Mouse (Mus musculus) left cerebral cortex, postnatal 14 days (tissue): ENCODE measurements around the gene Kiss1. TPM values are rescaled to one million over a fixed set of nuclear protein-coding genes. Genes with fewer than 3 reads are reported as not detected.
A peak's percentile ranks its signal among the peaks of the same experiment; 100 is the strongest.

Source experiments
- DNase-seq, 2 experiments: peaks; one replicate each; pipeline ENCODE4 v3.0.0; 2021 to 2022; ENCODE audit warnings: low spot score in 2 of 2, mixed read lengths in 1 of 2
- intact Hi-C: fragments of 180-260 bp; cut with DNase I; formaldehyde crosslinking; loops from one replicate; pipeline ENCODE4 v1.15.1; 2025
- total RNA-seq, 2 experiments: library from RNA; stranded (reverse); gene quantifications; 2 replicates each; pipeline ENCODE4 v1.2.3; 2021

Gene Kiss1
- total RNA-seq, 2 experiments from 2014 or later: 1.8 TPM; not detected in 1

GRCm38 (mm10) chr1:133353371-133353809 lies 31.7 kb downstream of the Kiss1 start:
- DNase-seq: peak; percentile 87
- intact Hi-C loops: loop anchor here (1.0 to 2.0 kb wide), 2 partner anchors 39 to 173 kb away; no protein-coding TSS in a partner anchor

DNA sequence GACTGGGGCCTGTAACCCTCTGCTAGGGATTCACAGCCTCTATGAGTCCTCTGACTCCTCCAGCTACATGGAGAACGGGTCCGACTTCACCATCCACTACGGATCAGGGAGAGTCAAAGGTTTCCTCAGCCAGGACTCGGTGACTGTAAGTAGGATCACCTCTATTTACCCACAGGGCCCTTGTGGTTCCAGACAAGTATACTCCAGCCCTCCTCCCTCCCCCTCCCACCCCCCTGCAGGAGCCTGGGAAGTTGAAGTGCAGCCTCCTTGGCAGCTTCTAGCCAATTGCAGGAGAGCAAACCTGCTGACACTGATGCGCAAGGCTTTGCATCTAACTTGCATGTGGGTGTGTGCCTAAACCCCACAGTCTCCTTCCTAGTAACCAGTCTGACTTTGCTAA lies 33.8 kb downstream of the Kiss1 start:
- no peak for DNase-seq
- intact Hi-C loops: no loop called here

- no peak for DNase-seq
- intact Hi-C loops: no loop called here
These were observed 34.2 kb downstream of the Kiss1 start for GRCm38 (mm10) chr1:133355912-133356311.

DNA sequence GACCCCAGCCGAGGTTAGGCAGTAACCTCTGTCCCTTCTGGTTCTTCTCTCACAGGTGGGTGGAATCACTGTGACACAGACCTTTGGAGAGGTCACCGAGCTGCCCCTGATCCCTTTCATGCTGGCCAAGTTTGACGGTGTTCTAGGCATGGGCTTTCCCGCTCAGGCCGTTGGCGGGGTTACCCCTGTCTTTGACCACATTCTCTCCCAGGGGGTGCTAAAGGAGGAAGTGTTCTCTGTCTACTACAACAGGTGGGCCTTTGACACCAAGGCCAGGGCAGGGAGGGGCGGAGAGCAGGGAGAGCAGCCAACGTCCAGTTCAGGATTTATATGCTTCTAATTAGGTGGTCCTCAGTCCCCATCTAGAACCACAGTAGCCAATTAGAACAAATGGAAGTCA lies 34.7 kb downstream of the Kiss1 start:
- DNase-seq: no peak
- intact Hi-C loops: no loop called here

DNA sequence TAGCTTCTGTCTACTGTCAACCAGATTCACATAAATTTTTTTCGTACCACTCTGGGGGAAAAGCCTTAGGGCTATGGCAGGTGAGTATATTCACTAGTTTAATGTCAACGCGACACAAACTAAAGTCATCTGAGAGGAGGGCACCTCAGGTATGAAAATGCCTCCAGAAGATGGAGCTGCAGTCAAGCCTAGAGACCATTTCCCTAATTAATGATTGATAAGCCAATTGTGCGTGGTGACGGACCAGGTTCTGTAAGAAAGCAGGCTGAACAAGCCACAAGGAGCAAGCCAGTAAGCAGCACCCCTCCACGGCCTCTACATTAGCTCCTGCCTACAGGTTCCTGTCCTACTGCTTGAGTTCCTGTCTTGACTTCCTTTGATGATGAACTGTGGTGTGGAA lies 39.3 kb downstream of the Kiss1 start:
- intact Hi-C loops: no loop called here
- no peak for DNase-seq

DNA sequence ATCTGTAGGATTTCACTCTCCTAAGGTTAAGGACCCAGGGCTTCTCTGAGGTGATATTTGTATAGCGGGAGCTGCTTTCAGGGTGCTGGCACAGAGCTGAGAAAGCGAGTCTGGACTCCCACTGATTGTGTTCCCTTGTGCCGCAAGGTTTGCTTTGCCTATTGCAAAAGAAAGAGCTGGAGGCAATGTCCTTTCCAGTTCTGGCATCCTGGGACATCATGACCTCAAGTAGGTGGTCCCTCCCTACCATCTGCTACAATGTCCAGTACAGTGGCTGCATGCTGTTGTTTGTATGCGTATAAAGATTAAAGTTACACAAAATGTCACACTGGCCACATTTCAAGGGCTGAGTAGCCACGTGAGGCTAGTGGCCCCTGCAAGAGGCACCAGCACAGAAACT lies 40.4 kb downstream of the Kiss1 start:
- intact Hi-C loops: no loop called here
- no peak for DNase-seq

GRCm38 (mm10) chr1:133363276-133364021 lies 41.8 kb downstream of the Kiss1 start, which contains the start of gene Etnk2:
Etnk2 (plus strand) TSS chr1:133363572.
- DNase-seq: peak; percentile 63 to 67
- intact Hi-C loops: no loop called here

GRCm38 (mm10) chr1:133364022-133364630 lies 42.5 kb downstream of the Kiss1 start:
- intact Hi-C loops: no loop called here
- DNase-seq: no peak

DNA sequence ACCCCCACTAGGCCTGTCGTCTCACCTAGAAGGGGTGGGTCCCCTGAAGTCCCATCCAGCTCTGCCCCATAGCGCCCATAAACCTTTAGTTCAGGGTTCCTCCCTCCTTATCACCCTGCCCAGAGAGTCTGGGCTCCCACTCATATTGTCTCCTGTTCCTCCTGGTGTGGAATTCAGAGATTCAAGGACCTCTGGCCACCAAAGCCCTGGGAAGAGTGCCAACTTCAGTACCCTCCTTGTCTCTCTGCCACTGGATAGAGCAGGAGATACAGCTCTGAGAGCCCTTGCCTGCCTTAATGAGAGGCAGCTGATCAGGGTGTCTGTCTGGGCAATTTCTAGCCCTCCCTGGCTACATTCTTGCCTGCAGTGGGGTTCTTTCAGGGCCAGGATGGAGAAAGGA lies 43.2 kb downstream of the Kiss1 start:
- no peak for DNase-seq
- intact Hi-C loops: no loop called here

DNA sequence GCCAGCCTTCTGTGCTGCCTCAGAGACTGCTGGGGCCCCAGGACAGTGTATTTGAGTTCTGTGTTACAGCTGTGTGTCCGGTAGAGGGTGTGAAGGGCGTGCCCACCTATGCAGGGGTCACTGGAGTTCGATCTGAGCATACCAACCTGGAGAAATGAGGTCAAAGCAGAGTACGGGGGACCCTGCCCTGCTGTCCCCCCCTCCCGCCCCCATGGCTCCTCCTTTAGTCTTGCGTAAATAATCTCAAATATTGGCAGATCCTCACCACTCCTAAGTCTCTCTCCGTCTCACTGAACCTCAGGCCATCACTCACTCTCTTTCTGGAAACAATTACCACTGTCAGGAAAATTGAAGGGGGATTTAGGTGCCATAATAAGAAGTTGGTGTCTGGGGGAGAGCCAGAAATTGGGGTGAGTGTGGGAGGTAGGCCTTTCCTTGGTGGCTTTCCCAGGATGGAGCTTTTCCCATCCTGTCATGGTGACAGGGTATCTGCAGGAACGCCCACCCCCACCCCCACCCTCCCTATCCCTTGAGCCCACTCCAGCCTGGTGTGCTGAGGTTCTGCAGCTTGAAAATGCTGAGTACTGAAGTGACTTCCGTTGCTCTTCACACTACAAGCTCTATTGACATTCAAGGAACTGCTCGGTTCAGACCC lies 45.4 kb downstream of the Kiss1 start:
- intact Hi-C loops: no loop called here
- DNase-seq: peak; percentile 48 to 58

DNA sequence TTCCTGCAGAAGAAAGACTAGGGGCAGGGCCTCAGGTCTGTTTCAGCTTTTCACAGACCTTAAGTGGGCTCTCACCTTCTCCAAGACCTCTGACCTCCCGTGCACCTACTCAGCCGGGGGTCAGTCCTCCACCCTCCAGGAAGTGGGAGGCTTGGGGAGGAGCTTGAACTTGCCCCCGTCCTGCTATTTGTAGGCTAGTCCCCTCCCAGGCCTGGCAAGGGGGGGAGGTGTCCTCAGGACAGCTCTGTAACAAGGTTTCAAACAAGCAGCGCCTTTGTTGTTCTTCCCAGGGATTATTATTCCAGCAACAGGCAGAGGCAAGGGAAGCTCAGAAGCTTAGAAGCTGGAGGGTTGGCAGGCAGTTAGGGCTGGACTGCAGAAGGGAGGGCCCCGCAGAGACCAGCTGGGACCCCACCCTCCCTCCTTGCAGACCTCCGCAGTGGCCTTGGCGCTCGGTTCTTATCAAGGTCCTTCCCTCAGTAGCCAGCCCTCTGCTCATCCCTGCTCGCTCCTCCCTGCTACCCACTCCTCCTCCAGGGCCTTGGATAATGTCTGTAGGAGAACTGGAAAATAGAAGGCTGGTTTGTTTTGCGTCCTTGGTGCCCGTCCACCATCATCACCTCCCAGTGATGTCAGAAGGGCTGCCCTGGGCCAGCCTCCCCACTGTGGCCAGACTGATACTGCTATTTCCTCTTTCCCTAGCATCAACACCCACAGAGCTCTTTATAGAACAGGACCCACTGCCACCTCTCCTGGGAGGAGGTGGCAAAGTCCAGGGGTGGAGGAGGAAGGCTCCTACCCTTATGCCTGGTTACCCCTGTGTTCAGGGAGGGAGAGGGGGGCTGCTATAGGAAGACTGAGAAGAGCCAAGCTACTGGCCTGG lies 46.2 kb downstream of the Kiss1 start:
- peak in 1 of 2 experiments; percentile 52 for DNase-seq
- intact Hi-C loops: no loop called here

DNA sequence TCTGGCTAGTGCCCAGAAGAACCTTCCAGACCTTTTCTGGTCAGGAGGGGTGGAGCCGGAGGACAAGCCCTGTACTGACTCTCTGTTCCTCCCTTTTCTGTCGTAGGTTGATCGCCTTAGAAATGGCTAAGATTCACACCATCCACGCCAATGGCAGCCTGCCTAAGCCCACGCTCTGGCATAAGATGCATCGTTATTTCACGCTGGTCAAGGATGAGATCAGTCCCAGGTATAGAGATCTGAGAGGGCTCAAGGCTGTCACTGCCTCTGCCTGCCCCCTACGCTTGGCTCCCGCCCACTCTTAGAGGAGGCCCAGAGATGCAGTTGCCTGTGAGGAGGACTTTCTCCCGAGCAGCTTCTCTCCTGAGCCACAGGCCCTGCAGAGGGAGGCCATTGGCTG lies 47.0 kb downstream of the Kiss1 start:
- intact Hi-C loops: no loop called here

GRCm38 (mm10) chr1:133370352-133370751 lies 48.7 kb downstream of the Kiss1 start:
- intact Hi-C loops: no loop called here
- DNase-seq: no peak

More for the DNA sequence above, 47.0 kb downstream of the Kiss1 start:
- DNase-seq: peak; percentile 30 to 59

DNA sequence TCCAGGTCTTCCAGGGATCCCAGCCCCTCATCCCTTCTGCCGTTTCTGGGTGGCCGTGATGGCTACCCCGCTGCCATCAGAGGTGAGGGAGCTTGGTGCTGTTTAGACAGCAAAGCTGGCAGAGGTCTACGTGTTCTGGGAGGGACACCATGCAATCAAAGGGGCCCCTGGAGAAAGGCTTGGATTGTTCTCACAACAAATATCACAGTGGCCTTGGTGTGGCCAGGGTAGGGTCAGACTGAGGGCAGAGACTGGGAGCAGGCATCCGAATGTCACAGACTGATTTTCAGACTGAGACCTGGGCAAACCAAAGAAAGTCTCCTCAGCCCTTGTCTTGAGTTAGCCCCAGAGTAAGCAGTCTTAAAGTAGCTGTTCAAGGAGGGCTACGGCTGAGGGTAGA lies 49.8 kb downstream of the Kiss1 start:
- intact Hi-C loops: no loop called here
- DNase-seq: no peak

GRCm38 (mm10) chr1:133372113-133372512 lies 50.4 kb downstream of the Kiss1 start:
- DNase-seq: no peak
- intact Hi-C loops: no loop called here

GRCm38 (mm10) chr1:133375696-133376346 lies 54.1 kb downstream of the Kiss1 start:
- intact Hi-C loops: no loop called here
- DNase-seq: no peak

DNA sequence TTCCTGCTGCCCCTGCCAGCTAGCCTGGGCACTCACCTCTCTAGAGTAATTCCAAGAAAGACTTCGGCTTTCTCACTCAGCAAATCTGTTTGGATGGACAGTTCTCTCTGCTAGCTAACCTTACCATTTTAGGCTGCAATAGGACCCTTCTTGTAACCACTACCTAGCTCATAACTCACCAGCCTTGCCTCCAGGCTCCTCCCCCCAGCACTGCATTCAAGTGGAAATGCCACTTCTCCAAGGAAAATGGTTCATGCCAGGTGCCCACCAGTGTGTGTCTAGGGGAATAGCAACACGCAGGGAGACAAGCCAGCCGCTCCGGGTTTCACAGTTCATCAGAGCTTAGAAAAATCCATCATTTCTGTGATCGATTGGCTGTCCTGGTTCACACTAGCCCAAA lies 55.9 kb downstream of the Kiss1 start:
- no peak for DNase-seq
- intact Hi-C loops: no loop called here
